Mouse (Mus musculus) T-helper 2 cell (primary cell): ENCODE measurements at regions not wholly inside any gene's neighbourhood (a gene's known extent, or its start where the extent isn't known, plus 50 kb on each side); places are given as distances from the start of the nearest gene placed in this dataset.

Source experiments
- in situ Hi-C: fragments of 300-600 bp; cut with MboI, MseI; formaldehyde crosslinking; loops from one replicate; pipeline ENCODE4 v1.15.1; 2025; ENCODE audit warnings: high pct_unique_total_duplicates

GRCm38 (mm10) chr5:49645781-49646180, 121.1 kb upstream of the Kcnip4 start:
- in situ Hi-C loops, result no loop called here

- in situ Hi-C loops, result no loop called here
These were observed 119.9 kb upstream of the Kcnip4 start for GRCm38 (mm10) chr5:49644606-49645005.

DNA sequence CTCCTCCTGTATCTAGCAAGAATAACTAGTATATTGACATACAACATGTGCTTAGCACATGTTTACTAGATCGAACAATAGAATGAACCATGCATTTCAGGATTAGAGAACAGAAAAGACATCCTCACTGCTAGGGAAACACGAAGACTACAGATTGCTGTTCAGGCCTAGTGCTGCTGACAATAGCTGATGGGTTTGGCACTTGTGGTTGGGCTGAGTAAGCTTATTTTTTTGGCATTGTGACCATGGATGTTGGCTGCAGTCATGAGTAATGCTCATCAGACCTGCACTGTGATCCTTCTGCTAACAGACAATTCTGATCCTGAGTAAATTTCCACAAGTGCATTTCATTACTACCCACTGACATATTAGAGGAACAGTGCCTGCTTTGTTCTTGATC, 117.7 kb upstream of the Kcnip4 start:
- in situ Hi-C loops, result no loop called here

GRCm38 (mm10) chr5:49641206-49641830, 116.6 kb upstream of the Kcnip4 start:
- in situ Hi-C loops, result no loop called here

- in situ Hi-C loops, result no loop called here
These were observed 114.9 kb upstream of the Kcnip4 start for GRCm38 (mm10) chr5:49639637-49640036.

- in situ Hi-C loops, result no loop called here
These were observed 95.4 kb upstream of the Kcnip4 start for GRCm38 (mm10) chr5:49620152-49620551.

DNA sequence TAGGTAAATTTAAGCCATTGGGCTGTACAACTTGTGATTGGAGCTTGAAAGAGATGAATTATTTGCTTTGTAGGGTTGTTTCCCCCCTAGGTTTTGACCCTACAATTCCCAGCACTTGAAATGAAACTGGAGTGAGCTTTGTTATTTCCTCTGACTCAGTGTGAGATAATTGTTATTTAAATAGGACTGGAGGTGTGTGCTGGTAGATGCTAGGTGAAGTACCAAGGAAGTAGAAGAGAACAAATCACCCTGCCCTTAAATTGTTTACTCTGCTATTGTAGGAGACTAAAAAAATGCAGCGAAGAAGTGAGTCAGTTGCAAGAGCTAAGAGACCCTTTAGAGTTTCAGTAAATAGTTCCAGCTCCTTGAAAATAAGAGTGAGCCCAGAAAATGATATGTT, 82.1 kb upstream of the Kcnip4 start:
- in situ Hi-C loops, result loop anchor here (10.0 kb wide), 1 partner anchor 558 kb away; no protein-coding TSS in a partner anchor

GRCm38 (mm10) chr5:49580777-49581176, 56.1 kb upstream of the Kcnip4 start:
- in situ Hi-C loops, result no loop called here

- in situ Hi-C loops, result no loop called here
These were observed 51.2 kb upstream of the Kcnip4 start for GRCm38 (mm10) chr5:49575901-49576300.
